Mouse (Mus musculus) mouse trophoblast stem cell (cell line): ENCODE results near the gene Samd4.

Experiments
- in situ Hi-C, 2 experiments: fragments of 300-500 bp; cut with MseI, MboI; formaldehyde crosslinking; loops; 2 replicates in 1 of 2; 3 replicates in 1 of 2; pipeline ENCODE4 v1.15.1; 2025

Samd4 gene

GRCm38 (mm10) chr14:46904276-46904675 lies 21.6 kb downstream of the Samd4 start:
- in situ Hi-C loops: no loop called here

DNA sequence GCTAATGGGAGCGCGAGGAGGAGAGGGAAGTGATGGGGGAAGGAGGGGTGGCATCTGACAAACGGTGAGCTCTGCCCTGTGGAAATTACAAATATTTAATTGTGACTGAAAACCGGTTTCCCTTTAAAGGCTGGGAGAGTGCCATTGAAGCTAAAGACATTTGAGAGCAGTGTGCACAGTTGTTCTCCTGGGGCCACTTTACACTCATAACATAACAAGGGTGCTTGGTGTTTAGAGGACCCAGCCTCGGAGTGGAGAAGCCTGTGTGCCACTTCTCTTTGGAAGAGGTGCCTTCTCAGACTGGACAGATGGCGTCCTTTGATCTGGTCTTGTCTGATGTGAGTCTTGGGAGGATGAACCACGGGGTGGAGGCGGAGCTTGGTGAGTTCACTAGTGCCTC lies 26.2 kb downstream of the Samd4 start:
- in situ Hi-C loops: no loop called here

- in situ Hi-C loops: no loop called here
Observed at GRCm38 (mm10) chr14:46912496-46912895, 29.8 kb downstream of the Samd4 start.

GRCm38 (mm10) chr14:46914356-46914755 lies 31.7 kb downstream of the Samd4 start:
- in situ Hi-C loops: no loop called here

GRCm38 (mm10) chr14:46915555-46915954 lies 32.9 kb downstream of the Samd4 start:
- in situ Hi-C loops: no loop called here

DNA sequence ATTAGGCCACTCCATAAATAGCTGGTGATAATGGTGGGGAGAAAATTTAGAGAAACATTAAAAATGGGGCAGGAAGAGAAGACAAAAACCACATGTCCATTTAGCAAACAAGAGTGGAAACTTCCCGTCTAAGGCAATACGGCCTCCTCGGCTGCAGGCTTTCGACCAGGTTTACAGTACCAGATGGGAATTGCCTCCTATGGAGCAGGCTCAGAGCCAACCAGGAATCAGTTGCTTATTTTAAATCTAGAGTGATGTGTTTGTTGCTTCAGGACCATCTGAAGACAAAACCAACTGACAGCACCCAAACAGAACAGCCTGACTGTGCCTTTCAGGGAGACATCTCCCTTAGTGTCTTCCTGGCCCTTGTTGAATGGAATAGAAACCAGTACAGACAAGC lies 33.9 kb downstream of the Samd4 start:
- in situ Hi-C loops: no loop called here

GRCm38 (mm10) chr14:46917136-46917535 lies 34.5 kb downstream of the Samd4 start:
- in situ Hi-C loops: no loop called here

GRCm38 (mm10) chr14:46917581-46917980 lies 34.9 kb downstream of the Samd4 start:
- in situ Hi-C loops: no loop called here

GRCm38 (mm10) chr14:46920496-46920895 lies 37.8 kb downstream of the Samd4 start:
- in situ Hi-C loops: no loop called here

DNA sequence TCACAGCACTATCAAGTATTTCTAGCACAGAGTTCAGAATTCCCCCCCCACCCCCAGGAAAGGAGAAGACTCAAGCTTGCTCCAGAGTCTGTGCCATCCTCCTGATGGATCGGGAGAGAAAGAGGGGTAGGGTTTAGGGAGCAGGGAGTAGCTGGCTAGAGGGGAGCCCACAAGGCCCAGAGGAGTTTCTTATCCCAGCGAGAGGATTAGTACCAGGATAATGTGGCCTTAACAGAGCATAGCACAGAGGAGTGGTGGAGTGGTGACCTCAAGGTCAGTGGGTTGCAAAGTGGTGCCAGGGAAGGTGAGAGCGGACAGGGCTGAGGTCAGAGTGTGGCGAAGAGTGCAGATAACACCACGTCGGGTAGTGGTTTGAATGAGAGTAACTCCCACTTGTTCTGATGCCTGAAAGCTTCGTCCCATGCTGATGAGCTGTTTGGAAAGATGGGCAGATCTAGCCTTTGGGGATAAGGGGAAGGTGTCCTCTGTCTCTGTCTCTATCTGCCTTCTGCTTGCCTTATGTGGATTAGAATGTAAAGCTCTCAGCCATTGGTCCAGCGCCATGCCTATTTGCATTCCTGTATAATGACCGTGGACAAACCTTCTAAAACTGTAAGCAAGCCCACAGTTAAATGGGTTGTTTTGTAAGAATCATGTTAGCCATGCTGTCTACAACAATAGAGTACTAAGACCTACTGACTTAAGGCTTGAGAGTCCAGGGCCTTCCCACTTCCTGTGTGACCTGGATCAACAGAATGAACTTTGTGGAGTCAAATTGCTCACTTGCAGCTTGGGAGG lies 38.7 kb downstream of the Samd4 start:
- in situ Hi-C loops: no loop called here

DNA sequence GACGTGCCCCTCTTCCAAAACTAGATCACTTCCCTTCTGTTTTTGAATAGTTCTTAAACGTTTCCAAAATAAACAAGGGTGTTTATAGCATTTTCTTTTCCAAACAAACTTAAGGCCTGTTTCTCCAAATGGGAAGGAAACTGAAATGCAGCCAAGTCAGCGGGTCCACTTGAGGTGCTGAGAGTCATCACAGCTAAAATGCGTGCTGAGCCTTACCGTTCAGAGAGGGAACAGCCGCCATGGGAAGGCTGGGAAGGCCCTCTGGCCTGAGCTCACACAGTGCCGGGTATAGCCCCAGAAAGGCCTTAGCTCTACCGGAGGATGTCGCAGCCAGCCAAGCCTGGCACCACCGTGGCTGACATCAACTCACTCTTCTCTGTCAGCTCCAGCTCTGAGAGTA lies 41.3 kb downstream of the Samd4 start:
- in situ Hi-C loops: no loop called here

DNA sequence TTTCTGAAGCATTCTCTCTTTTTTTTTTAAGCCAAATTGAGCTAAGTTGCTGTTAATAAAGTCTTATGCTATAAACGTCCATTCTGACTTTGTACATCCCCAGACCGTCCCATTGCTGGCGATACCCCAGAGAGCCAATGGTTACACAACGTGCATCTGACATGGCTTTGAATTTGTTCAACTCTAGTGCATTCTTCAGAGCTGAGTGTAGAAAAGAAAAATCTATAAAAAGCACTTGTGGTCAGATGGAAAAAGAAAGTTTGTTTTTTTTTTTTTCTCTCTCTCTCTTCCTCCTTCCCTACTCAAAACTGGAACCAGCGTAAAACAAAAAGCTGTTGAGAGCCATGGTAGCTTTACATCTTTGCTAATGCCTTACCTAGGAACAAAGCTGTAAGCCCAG lies 41.8 kb downstream of the Samd4 start:
- in situ Hi-C loops: no loop called here

GRCm38 (mm10) chr14:46928556-46928955 lies 45.9 kb downstream of the Samd4 start:
- in situ Hi-C loops: no loop called here

GRCm38 (mm10) chr14:46932121-46932520 lies 49.5 kb downstream of the Samd4 start:
- in situ Hi-C loops: no loop called here

GRCm38 (mm10) chr14:46932708-46933107 lies 50.1 kb downstream of the Samd4 start:
- in situ Hi-C loops: no loop called here

GRCm38 (mm10) chr14:46941077-46941476 lies 58.4 kb downstream of the Samd4 start:
- in situ Hi-C loops: no loop called here

DNA sequence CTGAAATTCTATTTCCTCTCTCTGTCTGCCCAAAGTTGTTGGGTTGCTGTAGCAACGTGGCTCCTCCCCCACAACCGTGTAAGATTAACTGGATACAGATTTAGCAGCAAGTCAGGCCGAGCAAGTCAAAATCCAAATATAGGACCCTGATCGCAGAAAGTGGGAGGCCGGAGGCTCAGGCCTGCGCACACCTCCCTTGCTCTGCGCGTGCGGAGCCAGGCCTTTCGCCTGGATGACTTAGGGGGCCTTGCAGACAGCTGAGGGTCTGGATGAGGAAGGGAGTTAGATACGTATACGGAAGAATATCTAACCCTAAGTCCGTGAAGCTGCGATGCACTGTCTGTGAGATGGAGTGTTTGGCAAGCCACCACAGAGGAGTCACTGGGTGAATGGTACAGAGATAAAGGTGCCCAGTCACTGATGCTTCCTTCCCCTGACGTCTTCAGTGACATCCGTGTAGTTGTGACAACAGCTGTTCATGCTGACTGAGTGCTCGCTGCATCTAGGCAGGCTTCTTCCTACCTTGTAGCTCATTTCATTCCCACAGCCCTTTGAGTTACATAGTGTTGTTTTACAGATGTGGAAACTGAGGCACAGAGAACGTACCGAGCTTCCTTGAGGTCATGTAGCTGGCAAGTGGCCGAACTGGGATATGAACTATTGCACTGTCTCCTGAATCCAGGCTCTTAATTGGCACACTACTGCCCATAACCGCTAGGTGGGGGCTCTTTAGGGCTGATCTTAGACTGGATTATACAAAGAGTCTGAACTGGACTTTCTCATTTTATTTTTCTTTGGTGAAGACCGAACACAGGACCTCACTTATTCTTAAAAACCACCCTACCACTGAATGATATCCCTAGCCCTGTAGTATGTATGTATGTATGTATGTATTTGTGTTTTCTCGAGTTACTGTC lies 59.5 kb downstream of the Samd4 start:
- in situ Hi-C loops: no loop called here

DNA sequence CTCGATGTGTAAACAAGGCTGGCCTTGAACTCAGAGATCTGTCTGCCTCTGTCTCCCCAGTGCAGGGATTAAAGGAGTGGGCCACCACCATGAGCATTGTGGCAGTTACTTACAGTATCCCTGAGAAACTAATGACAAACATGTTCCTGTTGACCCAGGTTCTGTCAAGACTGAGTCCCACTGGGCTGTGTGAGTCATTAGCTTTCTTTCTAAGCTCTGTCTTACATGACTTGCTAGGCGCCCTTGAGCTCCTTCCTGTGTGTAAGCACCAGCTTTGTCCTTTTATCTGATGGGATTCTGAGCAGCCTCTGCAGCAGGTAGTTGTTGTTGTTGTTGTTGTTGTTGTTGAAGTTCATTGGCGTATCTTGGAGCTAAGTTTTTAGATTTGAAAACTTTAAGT lies 61.8 kb downstream of the Samd4 start:
- in situ Hi-C loops: no loop called here

DNA sequence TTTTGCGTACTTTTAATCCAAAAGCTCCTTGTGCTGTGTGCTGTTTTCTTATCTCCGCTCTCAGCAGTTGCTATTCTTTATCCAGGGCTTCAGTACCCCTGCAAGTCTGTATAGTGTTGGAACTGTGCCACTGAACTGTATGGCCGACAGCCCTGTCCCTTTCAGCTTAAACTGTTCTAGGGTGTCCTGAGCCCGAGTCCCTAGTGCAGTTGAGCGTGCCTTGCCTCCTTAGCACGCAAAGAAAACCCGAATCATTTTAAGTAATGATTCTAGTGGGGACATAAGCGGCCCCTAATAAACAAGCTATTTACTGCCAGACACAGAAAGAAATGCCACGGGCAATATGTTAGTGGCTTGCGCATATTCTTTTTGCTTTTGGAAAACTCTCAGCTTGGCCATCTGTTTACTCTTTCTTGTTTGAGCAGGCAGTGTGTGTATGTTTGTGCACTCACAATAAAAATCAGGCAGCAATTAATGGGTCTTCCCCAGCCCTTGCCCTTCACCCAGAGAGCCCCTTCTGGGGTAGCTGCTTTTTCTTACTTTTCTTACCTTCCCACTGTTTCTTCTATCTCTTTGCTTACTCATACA lies 63.3 kb downstream of the Samd4 start:
- in situ Hi-C loops: no loop called here

- in situ Hi-C loops: no loop called here
Observed at GRCm38 (mm10) chr14:46947644-46948043, 65.0 kb downstream of the Samd4 start.

DNA sequence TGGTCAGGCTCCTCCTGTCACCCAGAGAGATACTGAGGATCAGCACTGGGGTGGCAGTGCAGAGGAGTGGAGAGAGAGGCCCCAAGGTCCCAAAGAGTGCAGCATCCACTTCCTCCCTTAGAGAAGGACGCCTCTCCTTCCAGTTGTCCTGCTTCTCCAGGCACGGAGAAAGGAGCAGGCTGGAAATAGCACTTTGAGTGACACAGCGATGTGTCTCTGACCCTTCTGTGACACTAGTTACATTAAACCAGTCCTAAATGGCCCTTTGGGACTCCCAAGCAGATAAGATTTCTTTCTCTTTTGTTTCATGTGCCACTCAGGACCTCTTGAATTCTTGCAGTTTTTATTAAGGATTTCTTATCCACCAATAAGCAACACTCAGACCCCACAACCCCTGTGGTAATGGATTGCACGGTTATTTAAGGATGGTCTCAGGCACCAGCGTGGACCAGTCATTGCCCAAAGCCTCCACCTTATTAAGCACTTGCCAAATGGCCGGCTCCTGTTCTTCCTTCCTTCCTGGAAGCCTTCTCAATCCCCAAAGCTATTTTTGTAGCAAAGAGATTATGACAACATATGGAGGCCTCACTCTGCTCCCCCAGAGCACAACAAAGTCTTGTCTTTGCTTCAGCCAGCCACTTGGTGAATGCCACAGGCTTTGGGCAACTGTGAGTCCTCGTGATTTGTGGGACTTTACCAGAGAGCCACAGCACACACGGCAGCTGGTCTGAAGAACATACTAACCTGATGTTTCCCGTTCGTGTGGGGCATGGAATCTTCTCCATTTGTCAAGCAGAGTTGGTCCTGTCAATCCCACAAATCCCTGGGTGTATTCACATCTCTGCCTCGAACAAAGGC lies 68.1 kb downstream of the Samd4 start:
- in situ Hi-C loops: no loop called here
